Mouse (Mus musculus) heart, embryonic 16.5 days (tissue): ENCODE measurements around the gene Tysnd1. TPM values are rescaled to one million over a fixed set of nuclear protein-coding genes. Genes with fewer than 3 reads are reported as not detected.

ENCODE experiments used
- ATAC-seq: fragments of 200-750 bp; cut with Nextera tagmentation; replicated peaks from 2 replicates; pipeline ENCODE4 v1.8.0; 2017; ENCODE audit warnings: moderate number of reproducible peaks; ENCODE audit not compliant: insufficient read depth, low FRiP score; ENCODE audit errors: extremely low read depth
- H3K27ac ChIP-seq: fragments of 300-500 bp; sonication (generic); 2 replicates; pipeline ENCODE4 v1.5.1; 2014; ENCODE audit warnings: mild to moderate bottlenecking, low read length, control low read depth, moderate library complexity
- H3K27me3 ChIP-seq: fragments of 300-500 bp; sonication (generic); 2 replicates; pipeline ENCODE4 v1.6.1; 2014; ENCODE audit warnings: low read length, mixed read lengths; ENCODE audit not compliant: control insufficient read depth, insufficient read depth
- H3K36me3 ChIP-seq: fragments of 300-500 bp; sonication (generic); 2 replicates; pipeline ENCODE4 v1.6.1; 2014; ENCODE audit not compliant: control insufficient read depth, insufficient read depth
- H3K4me1 ChIP-seq: fragments of 300-500 bp; sonication (generic); 2 replicates; pipeline ENCODE4 v1.6.1; 2014; ENCODE audit warnings: low read length, mixed read lengths; ENCODE audit not compliant: control insufficient read depth, insufficient read depth
- H3K4me2 ChIP-seq: fragments of 300-500 bp; sonication (generic); 2 replicates; pipeline ENCODE4 v1.6.1; 2014; ENCODE audit warnings: low read depth, mild to moderate bottlenecking, control low read depth, low read length
- H3K4me3 ChIP-seq: fragments of 300-500 bp; sonication (generic); 2 replicates; pipeline ENCODE4 v1.5.1; 2014; ENCODE audit warnings: mild to moderate bottlenecking, control low read depth, low read length
- H3K9ac ChIP-seq: fragments of 300-500 bp; sonication (generic); 2 replicates; pipeline ENCODE4 v1.6.1; 2014; ENCODE audit warnings: low read length, control low read depth
- H3K9me3 ChIP-seq: fragments of 300-500 bp; sonication (generic); replicated peaks from 2 replicates; pipeline ENCODE4 v1.6.1; 2016; ENCODE audit warnings: low read length; ENCODE audit not compliant: control insufficient read depth
- WGBS: fragments of 180-500 bp; shearing (Covaris S2); extraction: QIAGEN DNeasy Blood & Tissue Kit; methylation state at CpG from one replicate; pipeline ENCODE4 v1.1.7; 2014; 5-methylcytosine and 5-hydroxymethylcytosine counted together
- polyA plus RNA-seq: library from polyadenylated mRNA; unstranded; fragments of >200 nt; fragmentation: Nextera tagmentation; extraction: Ambion mirVana; gene quantifications from 2 replicates; pipeline ENCODE4 v1.2.1, GENCODE M21; 2015

The Tysnd1 gene
- polyA plus RNA-seq, 1 experiment from 2014 or later, result 20.9 TPM

DNA sequence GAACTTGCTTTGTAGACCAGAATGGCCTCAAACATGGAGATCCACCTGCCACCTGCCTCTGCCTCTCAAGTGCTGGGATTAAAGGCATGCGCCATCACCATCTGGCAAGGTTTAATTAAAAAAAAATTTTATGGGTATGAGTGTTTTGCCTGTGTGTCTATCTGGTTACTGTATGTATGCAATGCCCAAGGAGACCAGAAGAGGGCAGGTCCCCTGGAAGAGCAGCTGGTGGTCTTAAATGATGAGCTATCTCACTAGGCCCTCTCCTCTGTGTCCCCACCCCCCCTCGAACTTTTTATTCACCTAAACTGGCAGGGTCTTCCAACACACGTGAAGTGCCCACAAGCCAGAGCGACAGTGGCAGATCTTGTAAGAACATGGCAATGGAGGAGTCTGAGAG, 46.6 kb downstream of the Tysnd1 start:
- peaks cover 46% of the 10 kb centered on the region for H3K36me3 ChIP-seq
- no peak overlapping the region for H3K9ac ChIP-seq
- no peak for ATAC-seq
- no peak overlapping the region for H3K27ac ChIP-seq
- H3K4me1 ChIP-seq, result no peaks in the 10 kb centered on the region
- H3K9me3 ChIP-seq, result peaks cover 9% of the 10 kb centered on the region
- H3K4me2 ChIP-seq, result no peak overlapping the region
- H3K27me3 ChIP-seq, result no peaks in the 10 kb centered on the region
- WGBS, result 83% methylated on average over 4 of the region's 4 CpGs
- H3K4me3 ChIP-seq, result no peak overlapping the region

DNA sequence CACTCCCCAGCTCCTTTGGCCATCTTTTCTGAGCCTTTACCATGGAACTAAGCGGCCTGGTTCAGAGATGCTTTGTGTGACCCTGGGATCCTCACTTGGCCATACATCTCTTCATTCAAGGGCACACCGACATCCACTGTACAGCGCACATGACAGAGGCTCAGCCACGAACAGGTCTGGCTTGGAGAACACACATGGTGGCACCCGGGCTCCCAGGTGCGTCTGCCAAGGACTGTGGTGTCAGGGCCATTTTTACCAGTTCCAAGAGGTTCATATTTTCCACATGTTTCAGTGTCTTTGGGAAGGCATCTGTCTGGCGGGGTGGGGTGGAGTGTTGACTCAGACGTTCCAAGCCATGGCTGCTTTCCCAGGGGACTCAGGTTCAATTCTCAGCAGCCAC, 47.0 kb downstream of the Tysnd1 start:
- Histone ChIP-seq H3K4me1 (no peaks in the 10 kb centered on the region), H3K27me3 (no peaks in the 10 kb centered on the region), H3K36me3 (peaks cover 51% of the 10 kb centered on the region), H3K27ac (no peak overlapping the region), H3K9ac (no peak overlapping the region), H3K4me3 (no peak overlapping the region), H3K9me3 (peaks cover 9% of the 10 kb centered on the region), H3K4me2 (no peak overlapping the region)
- WGBS, result 90% methylated on average over 8 of the region's 8 CpGs
- ATAC-seq, result no peak

DNA sequence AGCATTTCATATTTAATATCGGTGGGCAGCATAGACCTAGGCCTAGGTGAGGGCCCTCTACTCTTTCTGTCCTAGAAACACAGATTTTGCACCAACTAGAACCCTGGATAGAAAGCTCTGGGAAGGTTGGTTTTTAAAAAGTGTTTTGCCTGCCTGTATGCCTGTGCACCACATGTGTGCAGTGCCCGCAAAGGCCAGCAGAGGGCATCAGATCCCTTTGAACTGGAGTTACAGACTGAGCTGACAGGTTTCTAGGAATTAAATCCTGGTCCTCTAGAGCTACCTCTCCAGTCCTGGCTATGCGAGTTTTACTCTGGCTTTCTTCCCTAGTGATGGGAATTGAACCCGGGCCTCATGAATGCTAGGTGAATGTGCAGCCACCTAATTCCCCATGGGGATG, 49.8 kb downstream of the Tysnd1 start:
- Histone ChIP-seq H3K27me3 (no peaks in the 10 kb centered on the region), H3K27ac (no peak overlapping the region), H3K4me2 (no peak overlapping the region), H3K4me1 (no peaks in the 10 kb centered on the region), H3K36me3 (peaks cover 49% of the 10 kb centered on the region), H3K4me3 (no peak overlapping the region), H3K9me3 (peaks cover 9% of the 10 kb centered on the region), H3K9ac (no peak overlapping the region)
- WGBS, result 86% methylated on average over 4 of the region's 4 CpGs
- ATAC-seq, result no peak

DNA sequence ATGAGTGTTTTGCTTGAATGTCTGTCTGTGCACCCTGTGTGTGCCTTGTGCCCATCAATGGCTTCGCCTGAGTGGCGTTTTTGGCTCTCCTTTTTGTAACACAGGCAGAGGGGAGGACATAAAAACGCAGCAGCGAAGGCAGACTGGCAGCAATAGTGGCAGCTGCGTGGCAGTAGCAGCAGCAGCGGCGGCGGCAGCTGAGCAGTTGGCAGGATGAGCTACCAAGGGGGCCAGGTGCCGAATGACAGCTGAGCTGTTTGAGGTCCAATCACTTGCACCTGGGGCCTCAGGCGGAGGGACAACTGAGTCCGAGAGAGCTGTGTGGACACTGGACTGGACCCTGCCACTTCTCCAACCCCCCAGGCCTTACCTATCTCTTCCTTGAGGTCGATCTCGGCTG, 52.0 kb downstream of the Tysnd1 start:
- H3K4me3 ChIP-seq, result no peak overlapping the region
- no peak for ATAC-seq
- WGBS, result 94% methylated on average over 13 of the region's 13 CpGs
- H3K4me2 ChIP-seq, result no peak overlapping the region
- H3K27ac ChIP-seq, result no peak overlapping the region
- peaks cover 42% of the 10 kb centered on the region for H3K36me3 ChIP-seq
- H3K9me3 ChIP-seq, result peaks cover 9% of the 10 kb centered on the region
- no peaks in the 10 kb centered on the region for H3K27me3 ChIP-seq
- H3K4me1 ChIP-seq, result no peaks in the 10 kb centered on the region
- no peak overlapping the region for H3K9ac ChIP-seq

DNA sequence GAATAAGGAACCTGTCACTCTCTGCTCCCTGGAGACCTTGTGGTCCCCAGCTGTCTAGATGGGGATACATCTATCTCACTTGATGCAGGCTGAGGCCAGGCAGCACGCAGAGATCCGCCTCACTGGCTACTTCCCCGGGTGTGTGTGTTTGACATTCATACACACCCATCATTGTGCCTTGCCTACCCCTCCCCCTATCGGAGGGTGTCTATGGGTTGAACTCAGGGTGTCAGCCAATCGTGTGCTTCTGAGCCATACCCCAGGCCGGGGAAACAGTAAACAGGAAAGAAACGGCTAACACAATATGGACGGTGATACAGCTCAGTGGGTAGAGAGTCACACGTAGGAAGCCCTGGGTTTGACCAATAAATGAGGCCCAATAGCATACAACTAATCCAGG, 54.7 kb downstream of the Tysnd1 start:
- peaks cover 37% of the 10 kb centered on the region for H3K36me3 ChIP-seq
- H3K4me2 ChIP-seq, result no peak overlapping the region
- H3K27ac ChIP-seq, result no peak overlapping the region
- WGBS, result 83% methylated on average over 9 of the region's 9 CpGs
- H3K9ac ChIP-seq, result no peak overlapping the region
- H3K4me1 ChIP-seq, result no peaks in the 10 kb centered on the region
- peaks cover 5% of the 10 kb centered on the region for H3K9me3 ChIP-seq
- no peaks in the 10 kb centered on the region for H3K27me3 ChIP-seq
- no peak overlapping the region for H3K4me3 ChIP-seq
- ATAC-seq, result no peak

DNA sequence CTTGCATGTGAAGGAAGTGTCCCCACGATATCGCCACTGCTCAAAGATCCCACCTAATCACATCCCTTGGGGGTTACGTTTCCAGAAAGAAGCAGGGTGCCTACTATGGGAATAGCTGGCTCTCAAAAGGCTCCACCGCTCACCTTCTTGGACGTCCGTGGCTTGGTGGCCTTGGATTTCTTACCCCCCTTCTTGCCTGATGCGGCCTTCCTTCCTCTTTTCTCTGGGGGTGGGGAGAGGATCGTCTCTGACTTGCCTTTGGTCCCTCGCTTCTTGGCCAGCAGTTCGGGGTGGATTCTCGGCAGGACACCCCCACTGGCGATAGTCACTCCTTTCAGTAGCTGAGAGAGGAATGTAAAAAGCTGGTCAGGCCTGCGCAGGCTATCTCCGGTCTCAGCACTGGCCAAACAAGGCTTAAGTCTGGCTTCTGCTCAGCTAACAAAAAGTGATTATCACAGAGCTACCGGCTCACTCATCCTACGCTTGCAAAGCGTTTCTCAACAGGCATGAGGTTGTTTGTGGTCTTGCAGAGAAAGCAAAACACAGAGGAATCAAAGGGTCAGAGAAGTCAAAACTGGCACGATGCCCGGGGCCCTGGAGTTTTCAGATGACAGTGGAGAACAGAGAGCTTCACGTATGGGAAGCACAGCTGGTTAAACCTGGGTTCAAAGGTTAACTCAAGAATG, 56.4 kb downstream of the Tysnd1 start:
- Histone ChIP-seq H3K27me3 (no peaks in the 10 kb centered on the region), H3K4me3 (no peak overlapping the region), H3K4me1 (peaks cover under 1% of the 10 kb centered on the region; the same call in 1 of the 2 replicates), H3K4me2 (no peak overlapping the region), H3K9ac (no peak overlapping the region), H3K36me3 (peaks cover 22% of the 10 kb centered on the region), H3K27ac (peak overlapping the region; percentile 75), H3K9me3 (no peaks in the 10 kb centered on the region)
- peak; percentile 58 for ATAC-seq
- 55% methylated on average over 20 of the region's 20 CpGs for WGBS

Other genes with a start within 250 kb of the Tysnd1 start
- 43.1 and 52.7 TPM in 2 replicates for gene Eif4ebp2, start 242.9 kb upstream of the Tysnd1 start, polyA plus RNA-seq
- gene Lrrc20, start 219.7 kb upstream of the Tysnd1 start, polyA plus RNA-seq, result 12.9 and 13.4 TPM in 2 replicates
- gene Npffr1, start 100.0 kb upstream of the Tysnd1 start, polyA plus RNA-seq, result not detected in 2 replicates
- 95.5 and 110 TPM in 2 replicates for gene Ppa1, start 47.0 kb upstream of the Tysnd1 start, polyA plus RNA-seq
- gene Sar1a, start 15.2 kb upstream of the Tysnd1 start, polyA plus RNA-seq, result 164 and 182 TPM in 2 replicates
- gene Aifm2, start 19.7 kb downstream of the Tysnd1 start, polyA plus RNA-seq, result 26.0 and 27.1 TPM in 2 replicates
- 44.2 and 44.5 TPM in 2 replicates for gene H2afy2, start 88.6 kb downstream of the Tysnd1 start, polyA plus RNA-seq